Mouse (Mus musculus) left cerebral cortex, adult 8-10 months (tissue): ENCODE data around the gene Adad2. TPM values are rescaled to one million over a fixed set of nuclear protein-coding genes. Genes with fewer than 3 reads are reported as not detected.

Experiments
- DNase-seq, 2 experiments: peaks; one replicate each; pipeline ENCODE4 v3.0.0; 2022; ENCODE audit warnings: low spot score in 2 of 2
- total RNA-seq, 4 experiments: library from RNA; stranded (reverse); gene quantifications; 2 replicates each; pipeline ENCODE4 v1.2.4; 2022

Adad2 gene
- total RNA-seq, 4 experiments from 2014 or later = 0.50 to 1.2 (median 1.2) TPM

GRCm38 (mm10) chr8:119639798-119640197 is 27.3 kb downstream of the Adad2 start:
- DNase-seq = no peak

GRCm38 (mm10) chr8:119641058-119641457 is 28.5 kb downstream of the Adad2 start:
- DNase-seq = no peak

- DNase-seq = no peak
These were observed 30.4 kb downstream of the Adad2 start for GRCm38 (mm10) chr8:119642960-119643359.

GRCm38 (mm10) chr8:119644429-119644960 is 31.9 kb downstream of the Adad2 start:
- DNase-seq = no peak

GRCm38 (mm10) chr8:119644981-119645597 is 32.5 kb downstream of the Adad2 start:
- no peak for DNase-seq

GRCm38 (mm10) chr8:119646197-119646596 is 33.6 kb downstream of the Adad2 start:
- no peak for DNase-seq

- no peak for DNase-seq
These were observed 34.3 kb downstream of the Adad2 start for GRCm38 (mm10) chr8:119646846-119647245.

DNA sequence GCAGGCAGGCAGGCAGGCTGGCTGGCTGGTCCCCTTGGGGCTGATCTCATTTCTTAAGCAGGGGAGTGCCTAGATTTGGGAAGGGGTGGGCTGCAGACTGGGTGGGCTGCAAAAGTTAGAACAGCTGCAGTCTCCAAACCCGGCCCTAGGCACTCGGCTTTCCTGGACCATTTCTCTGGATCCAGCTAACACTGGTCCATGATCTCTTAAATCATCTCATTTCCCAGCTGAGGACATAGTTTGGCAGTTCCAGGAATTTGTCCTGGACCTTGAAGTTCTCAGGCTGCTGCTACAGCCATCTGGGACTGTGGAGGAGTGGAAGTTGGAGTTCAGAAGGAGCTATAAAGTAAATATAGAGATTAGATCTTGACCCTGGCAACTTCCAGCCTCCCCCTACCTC is 38.8 kb downstream of the Adad2 start:
- DNase-seq = no peak

DNA sequence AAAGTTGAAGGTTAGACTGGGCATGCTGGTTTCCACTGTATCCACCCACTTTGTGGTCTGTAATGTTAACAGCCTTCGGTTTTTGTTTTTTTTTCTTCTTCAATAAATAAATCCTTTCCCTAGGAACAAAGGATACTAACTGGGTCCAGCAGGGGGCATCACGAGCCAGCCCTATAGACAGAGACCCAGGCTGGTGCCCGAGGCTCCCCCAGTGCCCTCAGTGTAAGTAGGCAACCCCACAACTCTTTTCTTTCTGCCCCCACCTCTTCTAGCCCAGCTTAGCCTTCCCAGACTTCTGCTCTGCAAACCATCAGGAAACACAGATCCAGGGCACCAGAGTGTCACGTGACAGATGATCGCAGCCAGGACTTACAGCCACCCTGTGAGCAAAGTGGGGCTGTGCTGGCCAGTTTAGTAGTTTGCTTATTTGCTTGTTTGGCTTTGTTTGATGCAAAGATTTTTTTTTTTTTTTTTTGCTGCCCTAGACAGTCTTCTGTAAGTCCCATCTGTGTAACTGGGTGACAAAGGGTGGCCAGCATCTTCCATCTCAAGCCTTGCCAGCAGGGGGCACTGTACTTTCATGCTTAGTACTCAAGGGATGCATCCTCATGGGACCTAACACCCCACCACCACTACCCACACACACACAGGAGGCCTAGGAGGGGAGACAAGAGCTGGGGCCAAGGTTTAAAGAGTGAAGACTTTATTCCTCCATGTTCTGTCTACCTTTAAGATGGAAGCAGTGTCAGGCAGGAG is 44.3 kb downstream of the Adad2 start:
- no peak for DNase-seq

GRCm38 (mm10) chr8:119661081-119661480 is 48.5 kb downstream of the Adad2 start:
- no peak for DNase-seq

DNA sequence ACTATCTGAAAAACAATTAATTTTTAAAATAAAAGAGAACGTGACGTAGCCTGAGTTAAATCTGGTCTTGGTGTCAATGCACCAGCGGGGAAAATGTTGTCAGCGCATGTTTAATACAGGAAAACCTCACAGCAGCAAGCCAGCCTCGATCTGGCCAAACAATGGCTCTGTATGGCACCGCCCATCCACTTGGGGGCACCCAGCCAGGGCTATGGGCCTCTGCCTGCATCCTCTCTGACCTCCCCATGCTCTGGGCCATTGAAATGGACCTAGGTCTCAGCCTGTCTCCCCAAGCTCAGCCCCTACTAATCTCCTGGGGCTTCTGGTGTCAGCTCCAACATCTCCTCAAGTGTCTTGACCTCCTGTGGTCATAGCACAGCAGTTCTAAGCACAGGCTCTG is 49.3 kb downstream of the Adad2 start:
- DNase-seq = no peak

GRCm38 (mm10) chr8:119663440-119663839 is 50.9 kb downstream of the Adad2 start:
- no peak for DNase-seq

GRCm38 (mm10) chr8:119665270-119665669 is 52.7 kb downstream of the Adad2 start:
- no peak for DNase-seq

Other genes with a start within 250 kb of the Adad2 start
- gene Mlycd, start 217.9 kb upstream of the Adad2 start, total RNA-seq = 10 to 100 TPM; 29.0 to 31.0 (median 30.1) TPM
- gene Osgin1, start 178.6 kb upstream of the Adad2 start, total RNA-seq = 1 to 10 TPM in 1 of 4 experiments, under 1 TPM in 3; 0.39 to 1.5 (median 0.74) TPM
- gene Necab2, start 166.0 kb upstream of the Adad2 start, total RNA-seq = 10 to 100 TPM; 91.8 to 100.0 (median 96.7) TPM
- gene Slc38a8, start 111.0 kb upstream of the Adad2 start, total RNA-seq = under 1 TPM; 0.46 to 0.99 (median 0.71) TPM
- 10 to 100 TPM; 73.0 to 83.3 (median 78.8) TPM for gene Mbtps1, start 54.0 kb upstream of the Adad2 start, total RNA-seq
- gene Hsdl1, start 37.6 kb upstream of the Adad2 start, total RNA-seq = 10 to 100 TPM; 51.4 to 63.6 (median 55.2) TPM
- under 1 TPM in 3 of 4 experiments, not detected in 1; 0.33 to 0.59 (median 0.44) TPM for gene Dnaaf1, start 37.5 kb upstream of the Adad2 start, total RNA-seq
- 10 to 100 TPM in 1 of 4 experiments, 1 to 10 TPM in 3; 8.6 to 10.2 (median 9.7) TPM for gene Taf1c, start 7.5 kb upstream of the Adad2 start, total RNA-seq
- 1 to 10 TPM; 2.5 to 3.3 (median 2.7) TPM for gene Kcng4, start 22.9 kb downstream of the Adad2 start, total RNA-seq
- 1 to 10 TPM; 6.0 to 8.4 (median 7.4) TPM for gene Wfdc1, start 53.6 kb downstream of the Adad2 start, total RNA-seq
- 1 to 10 TPM; 1.5 to 2.0 (median 1.8) TPM for gene Atp2c2, start 87.3 kb downstream of the Adad2 start, total RNA-seq
- gene Tldc1, start 165.7 kb downstream of the Adad2 start, total RNA-seq = 10 to 100 TPM; 12.8 to 14.2 (median 13.6) TPM
- 100 to 1,000 TPM in 1 of 4 experiments, 10 to 100 TPM in 3; 52.1 to 105 (median 68.9) TPM for gene Cotl1, start 227.8 kb downstream of the Adad2 start, total RNA-seq
- gene Klhl36, start 249.5 kb downstream of the Adad2 start, total RNA-seq = 1 to 10 TPM; 7.4 to 8.6 (median 8.4) TPM